Mouse (Mus musculus): ENCODE measurements at regions not wholly inside any gene's neighbourhood (a gene's known extent, or its start where the extent isn't known, plus 50 kb on each side); places are given as distances from the start of the nearest gene placed in this dataset.

GRCm38 (mm10) chr6:100923070-100923469 lies 89.6 kb downstream of the Ppp4r2 start:
- DNase-seq (ENCODE audit: low spot score): no peak

GRCm38 (mm10) chr6:100923686-100924085 lies 90.3 kb downstream of the Ppp4r2 start:
- DNase-seq (ENCODE audit: low spot score): no peak

GRCm38 (mm10) chr6:100928791-100929758 lies 95.7 kb downstream of the Ppp4r2 start:
- no peak for DNase-seq (ENCODE audit: low spot score)

- DNase-seq (ENCODE audit: low spot score): peak; percentile 6
These were observed 96.4 kb downstream of the Ppp4r2 start for GRCm38 (mm10) chr6:100929759-100930358.

- DNase-seq (ENCODE audit: low spot score): no peak
These were observed 97.3 kb downstream of the Ppp4r2 start for GRCm38 (mm10) chr6:100930706-100931105.

- no peak for DNase-seq (ENCODE audit: low spot score)
These were observed 101.0 kb downstream of the Ppp4r2 start for GRCm38 (mm10) chr6:100934424-100934823.

- DNase-seq (ENCODE audit: low spot score): no peak
These were observed 104.4 kb downstream of the Ppp4r2 start for GRCm38 (mm10) chr6:100937802-100938201.

- DNase-seq (ENCODE audit: low spot score): no peak
These were observed 105.0 kb downstream of the Ppp4r2 start for GRCm38 (mm10) chr6:100938376-100938775.

GRCm38 (mm10) chr6:100939042-100939441 lies 105.6 kb downstream of the Ppp4r2 start:
- DNase-seq (ENCODE audit: low spot score): no peak

- no peak for DNase-seq (ENCODE audit: low spot score)
These were observed 106.3 kb downstream of the Ppp4r2 start for GRCm38 (mm10) chr6:100939766-100940165.

GRCm38 (mm10) chr6:100941686-100942085 lies 108.3 kb downstream of the Ppp4r2 start:
- DNase-seq (ENCODE audit: low spot score): no peak

GRCm38 (mm10) chr6:100942956-100943355 lies 109.5 kb downstream of the Ppp4r2 start:
- no peak for DNase-seq (ENCODE audit: low spot score)

- no peak for DNase-seq (ENCODE audit: low spot score)
These were observed 112.4 kb downstream of the Ppp4r2 start for GRCm38 (mm10) chr6:100945796-100946195.

- DNase-seq (ENCODE audit: low spot score): no peak
These were observed 114.9 kb downstream of the Ppp4r2 start for GRCm38 (mm10) chr6:100948340-100948739.

GRCm38 (mm10) chr6:100951646-100952045 lies 118.2 kb downstream of the Ppp4r2 start:
- no peak for DNase-seq (ENCODE audit: low spot score)

GRCm38 (mm10) chr6:100952470-100952869 lies 119.0 kb downstream of the Ppp4r2 start:
- no peak for DNase-seq (ENCODE audit: low spot score)

GRCm38 (mm10) chr6:100954563-100954962 lies 121.1 kb downstream of the Ppp4r2 start:
- no peak for DNase-seq (ENCODE audit: low spot score)

GRCm38 (mm10) chr6:100966481-100966880 lies 133.1 kb downstream of the Ppp4r2 start:
- DNase-seq (ENCODE audit: low spot score): no peak

GRCm38 (mm10) chr6:100968080-100968856 lies 134.8 kb downstream of the Ppp4r2 start:
- DNase-seq (ENCODE audit: low spot score): no peak

- no peak for DNase-seq (ENCODE audit: low spot score)
These were observed 135.5 kb downstream of the Ppp4r2 start for GRCm38 (mm10) chr6:100968960-100969359.

GRCm38 (mm10) chr6:100970810-100971447 lies 137.5 kb downstream of the Ppp4r2 start:
- no peak for DNase-seq (ENCODE audit: low spot score)

GRCm38 (mm10) chr6:100971462-100971955 lies 138.1 kb downstream of the Ppp4r2 start:
- DNase-seq (ENCODE audit: low spot score): no peak

Data from ovary, postnatal 10 days (tissue).